Mouse (Mus musculus): ENCODE measurements around the gene Ddah2. TPM values are rescaled to one million over a fixed set of nuclear protein-coding genes. Genes with fewer than 3 reads are reported as not detected.
A peak's percentile ranks its signal among the peaks of the same experiment; 100 is the strongest.
"Not testable (repeated sequence)": the region's sequence is repeated elsewhere in the genome, so short reads cannot be mapped to it uniquely, and the experiment has no call there.

Gene Ddah2
- total RNA-seq, 2 experiments from 2014 or later: 4.5 to 8.7 TPM

GRCm38 (mm10) chr17:35026206-35026605 lies 32.6 kb upstream of the Ddah2 start:
- DNase-seq (ENCODE audit: low spot score): no peak

GRCm38 (mm10) chr17:35027277-35028068 lies 31.4 kb upstream of the Ddah2 start, which contains the start of gene Sapcd1:
TSS of gene Sapcd1 (minus strand) at chr17:35028016.
- DNase-seq (ENCODE audit: low spot score): no peak

- DNase-seq (ENCODE audit: low spot score): no peak
Observed at GRCm38 (mm10) chr17:35028315-35028714, 30.5 kb upstream of the Ddah2 start.

GRCm38 (mm10) chr17:35029691-35030532 lies 28.9 kb upstream of the Ddah2 start:
- no peak for DNase-seq (ENCODE audit: low spot score)

GRCm38 (mm10) chr17:35031272-35031671 lies 27.6 kb upstream of the Ddah2 start:
- DNase-seq (ENCODE audit: low spot score): no peak

GRCm38 (mm10) chr17:35031880-35032279 lies 27.0 kb upstream of the Ddah2 start:
- no peak for DNase-seq (ENCODE audit: low spot score)

- no peak for DNase-seq (ENCODE audit: low spot score)
Observed at GRCm38 (mm10) chr17:35032323-35032870, 26.4 kb upstream of the Ddah2 start.

- DNase-seq (ENCODE audit: low spot score): not testable (repeated sequence)
Observed at GRCm38 (mm10) chr17:35033703-35034102, 25.1 kb upstream of the Ddah2 start.

- DNase-seq (ENCODE audit: low spot score): no peak
Observed at GRCm38 (mm10) chr17:35034896-35035295, 23.9 kb upstream of the Ddah2 start.

- no peak for DNase-seq (ENCODE audit: low spot score)
Observed at GRCm38 (mm10) chr17:35039121-35039873, 19.5 kb upstream of the Ddah2 start.

GRCm38 (mm10) chr17:35043794-35044193 lies 15.0 kb upstream of the Ddah2 start:
- no peak for DNase-seq (ENCODE audit: low spot score)

- DNase-seq (ENCODE audit: low spot score): no peak
Observed at GRCm38 (mm10) chr17:35044904-35045806, 13.7 kb upstream of the Ddah2 start.

GRCm38 (mm10) chr17:35045807-35046680 lies 12.8 kb upstream of the Ddah2 start:
- DNase-seq (ENCODE audit: low spot score): no peak

- DNase-seq (ENCODE audit: low spot score): peak; percentile 96
Observed at GRCm38 (mm10) chr17:35046681-35047455, 12.0 kb upstream of the Ddah2 start, which contains the start of gene Msh5. TSS of gene Msh5 (minus strand) at chr17:35046745.

GRCm38 (mm10) chr17:35047688-35048087 lies 11.1 kb upstream of the Ddah2 start:
- no peak for DNase-seq (ENCODE audit: low spot score)

- no peak for DNase-seq (ENCODE audit: low spot score)
Observed at GRCm38 (mm10) chr17:35048149-35048931, 10.5 kb upstream of the Ddah2 start.

GRCm38 (mm10) chr17:35048932-35049440 lies 9.8 kb upstream of the Ddah2 start:
- no peak for DNase-seq (ENCODE audit: low spot score)
